Mouse (Mus musculus): ENCODE measurements around the gene Svep1. TPM values are rescaled to one million over a fixed set of nuclear protein-coding genes. Genes with fewer than 3 reads are reported as not detected.

The Svep1 gene
- polyA plus RNA-seq, 2 experiments: 0.29 to 0.34 TPM

GRCm38 (mm10) chr4:58149186-58149585 lies 57.5 kb downstream of the Svep1 start:
- TF ChIP-seq EP300 (IDR thresholded peaks at IDR 0.05; ENCODE audit: low read depth): no peak
- no peak overlapping the region for H3K4me2 ChIP-seq (ENCODE audit: low read depth)
- H3K27me3 ChIP-seq (ENCODE audit: control insufficient read depth, insufficient read depth, low read length): no peaks in the 10 kb centered on the region
- no peaks in the 10 kb centered on the region for H3K4me1 ChIP-seq (replicated peaks; ENCODE audit: control insufficient read depth in 2 of 2, insufficient read depth in 2 of 2, low read length in 1 of 2)
- no peak overlapping the region for H3K9ac ChIP-seq (replicated peaks)
- no peak overlapping the region for H3K4me3 ChIP-seq (ENCODE audit: insufficient read depth in 1 of 2, low read depth in 2 of 2, low read length in 2 of 2)
- no peak for ATAC-seq (ENCODE audit: insufficient read depth)
- no peak for DNase-seq (ENCODE audit: low read depth in 3 of 3, low spot score in 3 of 3)
- 9% methylated on average over 1 of the region's 1 CpGs for WGBS (ENCODE audit: insufficient replicate concordance)
- H3K36me3 ChIP-seq (replicated peaks; ENCODE audit: control insufficient read depth, insufficient read depth, low read depth): no peaks in the 10 kb centered on the region
- no peaks in the 10 kb centered on the region for H3K9me3 ChIP-seq (ENCODE audit: control insufficient read depth, low read length)
- H3K27ac ChIP-seq: no peak overlapping the region

- H3K36me3 ChIP-seq (replicated peaks; ENCODE audit: control insufficient read depth, insufficient read depth, low read depth): no peaks in the 10 kb centered on the region
- DNase-seq (ENCODE audit: low read depth in 3 of 3, low spot score in 3 of 3): no peak
- H3K9ac ChIP-seq (replicated peaks): no peak overlapping the region
- no peaks in the 10 kb centered on the region for H3K4me1 ChIP-seq (replicated peaks; ENCODE audit: control insufficient read depth in 2 of 2, insufficient read depth in 2 of 2, low read length in 1 of 2)
- no peak overlapping the region for H3K27ac ChIP-seq
- H3K4me2 ChIP-seq (ENCODE audit: low read depth): no peak overlapping the region
- no peak for TF ChIP-seq EP300 (IDR thresholded peaks at IDR 0.05; ENCODE audit: low read depth)
- TF ChIP-seq CTCF (IDR thresholded peaks at IDR 0.05; ENCODE audit: low read depth): no peak
- no peaks in the 10 kb centered on the region for H3K9me3 ChIP-seq (ENCODE audit: control insufficient read depth, low read length)
- no peak overlapping the region for H3K4me3 ChIP-seq (ENCODE audit: insufficient read depth in 1 of 2, low read depth in 2 of 2, low read length in 2 of 2)
- H3K27me3 ChIP-seq (ENCODE audit: control insufficient read depth, insufficient read depth, low read length): no peaks in the 10 kb centered on the region
- ATAC-seq (ENCODE audit: insufficient read depth): no peak
These were observed 58.1 kb downstream of the Svep1 start for GRCm38 (mm10) chr4:58148547-58148946.

GRCm38 (mm10) chr4:58146676-58147075 lies 60.0 kb downstream of the Svep1 start:
- DNase-seq (ENCODE audit: low read depth in 3 of 3, low spot score in 3 of 3) (no peak), ATAC-seq (ENCODE audit: insufficient read depth) (no peak)
- Histone ChIP-seq H3K27me3 (ENCODE audit: control insufficient read depth, insufficient read depth, low read length) (no peaks in the 10 kb centered on the region), H3K36me3 (replicated peaks; ENCODE audit: control insufficient read depth, insufficient read depth, low read depth) (no peaks in the 10 kb centered on the region), H3K27ac (no peak overlapping the region), H3K9ac (replicated peaks) (no peak overlapping the region), H3K9me3 (ENCODE audit: control insufficient read depth, low read length) (no peaks in the 10 kb centered on the region), H3K4me1 (replicated peaks; ENCODE audit: control insufficient read depth in 2 of 2, insufficient read depth in 2 of 2, low read length in 1 of 2) (no peaks in the 10 kb centered on the region), H3K4me3 (ENCODE audit: insufficient read depth in 1 of 2, low read depth in 2 of 2, low read length in 2 of 2) (no peak overlapping the region), H3K4me2 (ENCODE audit: low read depth) (no peak overlapping the region)
- peak; percentile 30; the same call in 1 of the 2 replicates for TF ChIP-seq CTCF (IDR thresholded peaks at IDR 0.05; ENCODE audit: low read depth)
- no peak for TF ChIP-seq EP300 (IDR thresholded peaks at IDR 0.05; ENCODE audit: low read depth)
- 68% methylated on average over 2 of the region's 2 CpGs for WGBS (ENCODE audit: insufficient replicate concordance)

- TF ChIP-seq EP300 (IDR thresholded peaks at IDR 0.05; ENCODE audit: low read depth) (no peak), CTCF (IDR thresholded peaks at IDR 0.05; ENCODE audit: low read depth) (no peak)
- Histone ChIP-seq H3K27me3 (ENCODE audit: control insufficient read depth, insufficient read depth, low read length) (no peaks in the 10 kb centered on the region), H3K4me2 (ENCODE audit: low read depth) (no peak overlapping the region), H3K4me3 (ENCODE audit: insufficient read depth in 1 of 2, low read depth in 2 of 2, low read length in 2 of 2) (no peak overlapping the region), H3K36me3 (replicated peaks; ENCODE audit: control insufficient read depth, insufficient read depth, low read depth) (no peaks in the 10 kb centered on the region), H3K27ac (no peak overlapping the region), H3K9ac (replicated peaks) (no peak overlapping the region), H3K4me1 (replicated peaks; ENCODE audit: control insufficient read depth in 2 of 2, insufficient read depth in 2 of 2, low read length in 1 of 2) (no peaks in the 10 kb centered on the region), H3K9me3 (ENCODE audit: control insufficient read depth, low read length) (no peaks in the 10 kb centered on the region)
- no peak for ATAC-seq (ENCODE audit: insufficient read depth)
- no peak for DNase-seq (ENCODE audit: low read depth in 3 of 3, low spot score in 3 of 3)
- WGBS (ENCODE audit: insufficient replicate concordance): 60% methylated on average over 8 of the region's 8 CpGs
These were observed 66.7 kb downstream of the Svep1 start for GRCm38 (mm10) chr4:58139764-58140556.

GRCm38 (mm10) chr4:58139241-58139640 lies 67.4 kb downstream of the Svep1 start:
- no peaks in the 10 kb centered on the region for H3K36me3 ChIP-seq (replicated peaks; ENCODE audit: control insufficient read depth, insufficient read depth, low read depth)
- no peak overlapping the region for H3K4me2 ChIP-seq (ENCODE audit: low read depth)
- ATAC-seq (ENCODE audit: insufficient read depth) (no peak), DNase-seq (ENCODE audit: low read depth in 3 of 3, low spot score in 3 of 3) (no peak)
- no peaks in the 10 kb centered on the region for H3K27me3 ChIP-seq (ENCODE audit: control insufficient read depth, insufficient read depth, low read length)
- TF ChIP-seq EP300 (IDR thresholded peaks at IDR 0.05; ENCODE audit: low read depth): no peak
- H3K9ac ChIP-seq (replicated peaks): no peak overlapping the region
- 56% methylated on average over 6 of the region's 6 CpGs for WGBS (ENCODE audit: insufficient replicate concordance)
- H3K9me3 ChIP-seq (ENCODE audit: control insufficient read depth, low read length): no peaks in the 10 kb centered on the region
- no peaks in the 10 kb centered on the region for H3K4me1 ChIP-seq (replicated peaks; ENCODE audit: control insufficient read depth in 2 of 2, insufficient read depth in 2 of 2, low read length in 1 of 2)
- H3K27ac ChIP-seq: no peak overlapping the region
- no peak overlapping the region for H3K4me3 ChIP-seq (ENCODE audit: insufficient read depth in 1 of 2, low read depth in 2 of 2, low read length in 2 of 2)

All from liver, embryonic 14.5 days (tissue).